30 mouse cellular contexts compared by ENCODE assay signal in genomic region chr7:139961141-139961540, GRCm38 (mm10). TPM values are rescaled to one million over a fixed set of nuclear protein-coding genes. Genes with fewer than 3 reads are reported as not detected.
"Had no signal": no experiment of that assay in that cellular context is flagged by ENCODE, and none has a peak within 500 bp of the region (broad histone marks: within the 10 kb centered on the region; RNA-seq: fewer than 3 reads in every experiment).

No protein-coding gene starts in this region.

- H3K4me2 ChIP-seq: kidney, embryonic 15.5 days; liver, embryonic 13.5 days; midbrain, embryonic 11.5 days; midbrain, embryonic 15.5 days; neural tube, embryonic 12.5 days; neural tube, embryonic 15.5 days had no signal

- H3K27me3 ChIP-seq: midbrain, embryonic 15.5 days; neural tube, embryonic 12.5 days; neural tube, embryonic 15.5 days had no signal

- H3K36me3 ChIP-seq: kidney, embryonic 15.5 days; liver, embryonic 13.5 days; midbrain, embryonic 15.5 days; neural tube, embryonic 12.5 days; neural tube, embryonic 15.5 days had no signal

- H3K4me3 ChIP-seq: kidney, embryonic 15.5 days; left cerebral cortex, adult 2 months; liver, embryonic 13.5 days; midbrain, embryonic 15.5 days; neural tube, embryonic 12.5 days; neural tube, embryonic 15.5 days had no signal

- ATAC-seq: midbrain, embryonic 15.5 days had no signal

- H3K9ac ChIP-seq: kidney, embryonic 15.5 days; liver, embryonic 13.5 days; midbrain, embryonic 15.5 days; neural tube, embryonic 12.5 days; neural tube, embryonic 15.5 days had no signal

- H3K27ac ChIP-seq: kidney, embryonic 15.5 days; left cerebral cortex, adult 2 months; liver, embryonic 13.5 days; midbrain, embryonic 15.5 days; neural tube, embryonic 12.5 days; neural tube, embryonic 15.5 days had no signal

- DNase-seq: kidney, adult 8-10 months; kidney, postnatal 10 days; kidney, postnatal 36 days; layer of hippocampus, postnatal 36 days; liver, embryonic 13.5 days; lung, adult 2 months; lung, postnatal 14 days; lung, postnatal 4 days; retina, postnatal 1 day; right cerebral cortex, postnatal 25 days; spleen, adult 18-20 months; thymus, adult 18-20 months; thymus, postnatal 36 days had no signal

- H3K4me1 ChIP-seq: midbrain, embryonic 15.5 days; neural tube, embryonic 12.5 days; neural tube, embryonic 15.5 days had no signal

- H3K9me3 ChIP-seq: kidney, embryonic 15.5 days; liver, embryonic 13.5 days; midbrain, embryonic 15.5 days; neural tube, embryonic 12.5 days; neural tube, embryonic 15.5 days had no signal

RNA-seq across cellular contexts. Expression of gene 6430531B16Rik, which starts 17.4 kb away (rescaled TPM):
- total RNA-seq: liver, adult 2 months had no signal
- polyA plus RNA-seq: liver, embryonic 13.5 days; liver, embryonic 16.5 days had no signal

RNA-seq across cellular contexts. Expression of gene Utf1, which starts 17.6 kb away (rescaled TPM):
- total RNA-seq: layer of hippocampus, adult 8-10 months; layer of hippocampus, postnatal 10 days; layer of hippocampus, postnatal 36 days; left cerebral cortex, adult 2 months; left cerebral cortex, postnatal 10 days; left cerebral cortex, postnatal 36 days; liver, adult 2 months; megakaryocyte progenitor cell, adult 5-6 weeks; megakaryocyte-erythroid progenitor cell, adult 5-6 weeks had no signal
- polyA plus RNA-seq: kidney, embryonic 15.5 days; limb, embryonic 11.5 days; liver, adult 2 months; liver, embryonic 13.5 days; liver, embryonic 16.5 days; lung, adult 2 months; midbrain, embryonic 11.5 days; midbrain, embryonic 15.5 days; neural tube, embryonic 12.5 days; neural tube, embryonic 15.5 days; stomach, embryonic 16.5 days; urinary bladder, adult 2 months had no signal
